ENCODE assay signal across 16 mouse cellular contexts in genomic region chr7:142529350-142529749, GRCm38 (mm10). TPM values are rescaled to one million over a fixed set of nuclear protein-coding genes. Genes with fewer than 3 reads are reported as not detected.
DNase-seq lines count a peak whose midpoint lies in the region; ATAC-seq and TF ChIP-seq lines count a peak whose summit lies in the region.
"Had no signal": no experiment of that assay in that cellular context is flagged by ENCODE, and none has a peak within 500 bp of the region (broad histone marks: within the 10 kb centered on the region; RNA-seq: fewer than 3 reads in every experiment).

No protein-coding gene starts in this region.

- H3K4me1 ChIP-seq in hindbrain, embryonic 10.5 days (replicated peaks), result peaks cover 71% of the 10 kb centered on the region
- H3K4me1 ChIP-seq in hindbrain, embryonic 16.5 days (ENCODE audit: control insufficient read depth, insufficient read depth, low read depth, low read length), result peaks cover 12% of the 10 kb centered on the region
- H3K4me1 ChIP-seq in stomach, embryonic 14.5 days (ENCODE audit: control insufficient read depth, insufficient read depth, low read length), result peaks cover 51% of the 10 kb centered on the region
- peaks cover 15% of the 10 kb centered on the region for H3K4me1 ChIP-seq in stomach, postnatal 0 days (replicated peaks; ENCODE audit: control insufficient read depth, insufficient read depth)

- no peak overlapping the region for H3K9ac ChIP-seq in hindbrain, embryonic 16.5 days (ENCODE audit: low read depth, low read length)
- no peak overlapping the region for H3K9ac ChIP-seq in stomach, embryonic 14.5 days (replicated peaks; ENCODE audit: low read depth, low read length)
- H3K9ac ChIP-seq in stomach, postnatal 0 days (ENCODE audit: low read length), result no peak overlapping the region
- H3K9ac ChIP-seq: forebrain, embryonic 13.5 days; liver, embryonic 15.5 days had no signal

- 64% methylated on average over 10 of the region's 10 CpGs for WGBS in hindbrain, embryonic 10.5 days
- WGBS in hindbrain, embryonic 16.5 days, result 62% methylated on average over 10 of the region's 10 CpGs
- 40% methylated on average over 10 of the region's 10 CpGs for WGBS in stomach, embryonic 14.5 days
- 41% methylated on average over 10 of the region's 10 CpGs for WGBS in stomach, postnatal 0 days

- no peaks in the 10 kb centered on the region for H3K27me3 ChIP-seq in hindbrain, embryonic 10.5 days (ENCODE audit: insufficient read depth, poor library complexity, severe bottlenecking)
- H3K27me3 ChIP-seq in hindbrain, embryonic 16.5 days (replicated peaks; ENCODE audit: control insufficient read depth, insufficient read depth, low read length), result no peaks in the 10 kb centered on the region
- no peaks in the 10 kb centered on the region for H3K27me3 ChIP-seq in stomach, embryonic 14.5 days (ENCODE audit: control insufficient read depth, insufficient read depth, low read length)
- H3K27me3 ChIP-seq in stomach, postnatal 0 days (ENCODE audit: control insufficient read depth, insufficient read depth, low read length), result no peaks in the 10 kb centered on the region
- H3K27me3 ChIP-seq: forebrain, embryonic 13.5 days had no signal

- no peak overlapping the region for H3K4me3 ChIP-seq in hindbrain, embryonic 10.5 days
- H3K4me3 ChIP-seq in hindbrain, embryonic 16.5 days (ENCODE audit: low read length), result no peak overlapping the region
- H3K4me3 ChIP-seq in stomach, embryonic 14.5 days (ENCODE audit: low read depth, low read length), result no peak overlapping the region
- no peak overlapping the region for H3K4me3 ChIP-seq in stomach, postnatal 0 days (ENCODE audit: low read depth, low read length)
- H3K4me3 ChIP-seq: forebrain, embryonic 13.5 days; gastrocnemius, adult 2 months; liver, embryonic 15.5 days; megakaryocyte, embryonic 14.5 days had no signal

- no peaks in the 10 kb centered on the region for H3K36me3 ChIP-seq in hindbrain, embryonic 10.5 days
- H3K36me3 ChIP-seq in hindbrain, embryonic 16.5 days (ENCODE audit: control insufficient read depth, insufficient read depth, low read length), result no peaks in the 10 kb centered on the region
- H3K36me3 ChIP-seq in stomach, embryonic 14.5 days (ENCODE audit: control insufficient read depth, insufficient read depth, low read length), result no peaks in the 10 kb centered on the region
- no peaks in the 10 kb centered on the region for H3K36me3 ChIP-seq in stomach, postnatal 0 days (ENCODE audit: control insufficient read depth, insufficient read depth, low read length)
- H3K36me3 ChIP-seq: liver, embryonic 15.5 days had no signal

- no peak for DNase-seq in hindbrain, embryonic 10.5 days (ENCODE audit: low spot score)
- DNase-seq in stomach, postnatal 0 days (ENCODE audit: low spot score), result no peak
- DNase-seq in kidney, postnatal 14 days, result peak; percentile 40
- DNase-seq in retina, embryonic 14.5 days (ENCODE audit: low spot score), result no peak
- DNase-seq in ovary, adult 18-20 months (ENCODE audit: low spot score), result no peak
- DNase-seq: cerebellum, adult 9-10 months; gastrocnemius, adult 2 months; heart, postnatal 4 days; layer of hippocampus, postnatal 36 days; right cerebral cortex, adult 18-20 months had no signal

- no peak overlapping the region for H3K4me2 ChIP-seq in hindbrain, embryonic 16.5 days (ENCODE audit: low read length)
- H3K4me2 ChIP-seq in stomach, embryonic 14.5 days (replicated peaks; ENCODE audit: low read depth, low read length), result no peak overlapping the region
- no peak overlapping the region for H3K4me2 ChIP-seq in stomach, postnatal 0 days (replicated peaks; ENCODE audit: low read depth)
- H3K4me2 ChIP-seq: forebrain, embryonic 13.5 days; liver, embryonic 15.5 days had no signal

- no peaks in the 10 kb centered on the region for H3K9me3 ChIP-seq in hindbrain, embryonic 10.5 days
- H3K9me3 ChIP-seq in hindbrain, embryonic 16.5 days (ENCODE audit: control insufficient read depth, low read length), result no peaks in the 10 kb centered on the region
- H3K9me3 ChIP-seq in stomach, embryonic 14.5 days (ENCODE audit: control insufficient read depth, low read depth, low read length), result no peaks in the 10 kb centered on the region
- H3K9me3 ChIP-seq in stomach, postnatal 0 days (ENCODE audit: control insufficient read depth, low read length), result no peaks in the 10 kb centered on the region
- H3K9me3 ChIP-seq: forebrain, embryonic 13.5 days; liver, embryonic 15.5 days; megakaryocyte, embryonic 14.5 days had no signal

- TF ChIP-seq EP300 in stomach, postnatal 0 days (optimal IDR thresholded peaks at IDR 0.05), result no peak

- ATAC-seq in hindbrain, embryonic 16.5 days, result no peak
- no peak for ATAC-seq in stomach, embryonic 14.5 days (ENCODE audit: insufficient number of reproducible peaks, insufficient read depth, low FRiP score, low read depth)
- no peak for ATAC-seq in stomach, postnatal 0 days (ENCODE audit: low FRiP score, low TSS enrichment)
- ATAC-seq: CD4-positive, CD25-positive, alpha-beta regulatory T cell, adult 4 months; forebrain, embryonic 13.5 days had no signal

- H3K27ac ChIP-seq in hindbrain, embryonic 10.5 days, result 0 out of 2 replicates have a peak overlapping the region, but pooled peaks have one; percentile 18
- no peak overlapping the region for H3K27ac ChIP-seq in hindbrain, embryonic 16.5 days (ENCODE audit: low read depth, low read length)
- H3K27ac ChIP-seq in stomach, embryonic 14.5 days (ENCODE audit: low read length), result peak overlapping the region; percentile 34; the same call in 1 of the 2 replicates
- H3K27ac ChIP-seq in stomach, postnatal 0 days (replicated peaks), result no peak overlapping the region
- H3K27ac ChIP-seq: forebrain, embryonic 13.5 days; gastrocnemius, adult 2 months; liver, embryonic 15.5 days had no signal

- TF ChIP-seq CTCF in stomach, postnatal 0 days (IDR thresholded peaks at IDR 0.05; ENCODE audit: low read depth), result no peak

RNA-seq across cellular contexts. Expression of gene Mrpl23, which starts 3.1 kb away (rescaled TPM):
- 17.7 and 19.7 TPM in 2 replicates for polyA plus RNA-seq in hindbrain, embryonic 10.5 days (2016; fragmentation: Nextera tagmentation; extraction: Ambion mirVana)
- polyA plus RNA-seq in hindbrain, embryonic 16.5 days (2015; fragmentation: Nextera tagmentation; extraction: Ambion mirVana), result 22.3 and 26.2 TPM in 2 replicates
- 32.6 and 35.6 TPM in 2 replicates for polyA plus RNA-seq in stomach, embryonic 14.5 days (2014; fragmentation: Nextera tagmentation; extraction: Ambion mirVana)
- 17.7 and 19.4 TPM in 2 replicates for polyA plus RNA-seq in stomach, postnatal 0 days (2015; fragmentation: Nextera tagmentation; extraction: Ambion mirVana)

RNA-seq across cellular contexts. Expression of gene Tnnt3, which starts 30.7 kb away (rescaled TPM):
- polyA plus RNA-seq in hindbrain, embryonic 10.5 days (2016; fragmentation: Nextera tagmentation; extraction: Ambion mirVana), result 1.1 and 3.0 TPM in 2 replicates
- 3.1 and 25.7 TPM in 2 replicates for polyA plus RNA-seq in hindbrain, embryonic 16.5 days (2015; fragmentation: Nextera tagmentation; extraction: Ambion mirVana)
- 2.2 and 2.6 TPM in 2 replicates for polyA plus RNA-seq in stomach, embryonic 14.5 days (2014; fragmentation: Nextera tagmentation; extraction: Ambion mirVana)
- polyA plus RNA-seq in stomach, postnatal 0 days (2015; fragmentation: Nextera tagmentation; extraction: Ambion mirVana), result 8.0 and 11.7 TPM in 2 replicates

Comparison
In these comparisons a context has a peak if more than half of its experiments do, and no peak if none do; other contexts are left out.
1. H3K27ac ChIP-seq: peak in hindbrain, embryonic 10.5 days (single experiment) and stomach, embryonic 14.5 days (single experiment); none in hindbrain, embryonic 16.5 days (single experiment) and stomach, postnatal 0 days (single experiment).